Mouse (Mus musculus): ENCODE results near the gene Urgcp. TPM values are rescaled to one million over a fixed set of nuclear protein-coding genes. Genes with fewer than 3 reads are reported as not detected.
A peak's percentile ranks its signal among the peaks of the same experiment; 100 is the strongest.

Gene Urgcp
- polyA plus RNA-seq, 1 experiment from 2014 or later = 35.6 TPM

- H3K9ac ChIP-seq (ENCODE audit: low read depth, low read length) = peak overlapping the region; percentile 45
Observed at GRCm38 (mm10) chr11:5705972-5706371, 56.2 kb downstream of the Urgcp start.

GRCm38 (mm10) chr11:5703341-5703740 is 58.8 kb downstream of the Urgcp start:
- Histone ChIP-seq H3K9ac (ENCODE audit: low read depth, low read length) (no peak overlapping the region), H3K27ac (ENCODE audit: low read depth, low read length) (no peak overlapping the region), H3K27me3 (replicated peaks; ENCODE audit: control insufficient read depth, insufficient read depth, low read length) (no peaks in the 10 kb centered on the region), H3K9me3 (ENCODE audit: control insufficient read depth, low read length) (no peaks in the 10 kb centered on the region), H3K36me3 (ENCODE audit: control insufficient read depth, insufficient read depth, low read length) (peaks cover 6% of the 10 kb centered on the region; the same call in 1 of the 2 replicates), H3K4me1 (ENCODE audit: control insufficient read depth, insufficient read depth, low read depth, low read length) (peaks cover 14% of the 10 kb centered on the region), H3K4me3 (ENCODE audit: low read length) (no peak overlapping the region), H3K4me2 (ENCODE audit: low read length) (no peak overlapping the region)
- 100% methylated on average over 1 of the region's 1 CpGs for WGBS
- no peak for ATAC-seq

More at GRCm38 (mm10) chr11:5705972-5706371, 56.2 kb downstream of the Urgcp start:
- no peak for ATAC-seq
- Histone ChIP-seq H3K9me3 (ENCODE audit: control insufficient read depth, low read length) (no peaks in the 10 kb centered on the region), H3K4me2 (ENCODE audit: low read length) (peak overlapping the region; percentile 75), H3K27me3 (replicated peaks; ENCODE audit: control insufficient read depth, insufficient read depth, low read length) (no peaks in the 10 kb centered on the region), H3K4me3 (ENCODE audit: low read length) (peak overlapping the region; percentile 98), H3K27ac (ENCODE audit: low read depth, low read length) (no peak overlapping the region), H3K4me1 (ENCODE audit: control insufficient read depth, insufficient read depth, low read depth, low read length) (peaks cover 14% of the 10 kb centered on the region), H3K36me3 (ENCODE audit: control insufficient read depth, insufficient read depth, low read length) (peaks cover 6% of the 10 kb centered on the region; the same call in 1 of the 2 replicates)
- WGBS = 94% methylated on average over 9 of the region's 9 CpGs

- Histone ChIP-seq H3K27ac (ENCODE audit: low read depth, low read length) (no peak overlapping the region), H3K4me3 (ENCODE audit: low read length) (no peak overlapping the region), H3K4me1 (ENCODE audit: control insufficient read depth, insufficient read depth, low read depth, low read length) (peaks cover 14% of the 10 kb centered on the region), H3K9ac (ENCODE audit: low read depth, low read length) (no peak overlapping the region), H3K9me3 (ENCODE audit: control insufficient read depth, low read length) (no peaks in the 10 kb centered on the region), H3K36me3 (ENCODE audit: control insufficient read depth, insufficient read depth, low read length) (peaks cover 6% of the 10 kb centered on the region; the same call in 1 of the 2 replicates), H3K27me3 (replicated peaks; ENCODE audit: control insufficient read depth, insufficient read depth, low read length) (no peaks in the 10 kb centered on the region), H3K4me2 (ENCODE audit: low read length) (no peak overlapping the region)
- 86% methylated on average over 6 of the region's 6 CpGs for WGBS
- ATAC-seq = no peak
Observed at GRCm38 (mm10) chr11:5702957-5703332, 59.2 kb downstream of the Urgcp start.

- Histone ChIP-seq H3K9me3 (ENCODE audit: control insufficient read depth, low read length) (no peaks in the 10 kb centered on the region), H3K27me3 (replicated peaks; ENCODE audit: control insufficient read depth, insufficient read depth, low read length) (no peaks in the 10 kb centered on the region), H3K9ac (ENCODE audit: low read depth, low read length) (no peak overlapping the region), H3K4me3 (ENCODE audit: low read length) (no peak overlapping the region), H3K27ac (ENCODE audit: low read depth, low read length) (no peak overlapping the region), H3K36me3 (ENCODE audit: control insufficient read depth, insufficient read depth, low read length) (peaks cover 6% of the 10 kb centered on the region; the same call in 1 of the 2 replicates), H3K4me2 (ENCODE audit: low read length) (no peak overlapping the region), H3K4me1 (ENCODE audit: control insufficient read depth, insufficient read depth, low read depth, low read length) (peaks cover 14% of the 10 kb centered on the region)
- 86% methylated on average over 5 of the region's 5 CpGs for WGBS
- ATAC-seq = no peak
Observed at GRCm38 (mm10) chr11:5702271-5702956, 59.8 kb downstream of the Urgcp start.

GRCm38 (mm10) chr11:5701821-5702220 is 60.4 kb downstream of the Urgcp start:
- H3K27me3 ChIP-seq (replicated peaks; ENCODE audit: control insufficient read depth, insufficient read depth, low read length) = no peaks in the 10 kb centered on the region
- H3K9me3 ChIP-seq (ENCODE audit: control insufficient read depth, low read length) = no peaks in the 10 kb centered on the region
- peaks cover 6% of the 10 kb centered on the region; the same call in 1 of the 2 replicates for H3K36me3 ChIP-seq (ENCODE audit: control insufficient read depth, insufficient read depth, low read length)
- WGBS = 95% methylated on average over 1 of the region's 1 CpGs
- no peak overlapping the region for H3K9ac ChIP-seq (ENCODE audit: low read depth, low read length)
- H3K27ac ChIP-seq (ENCODE audit: low read depth, low read length) = no peak overlapping the region
- peaks cover 14% of the 10 kb centered on the region for H3K4me1 ChIP-seq (ENCODE audit: control insufficient read depth, insufficient read depth, low read depth, low read length)
- no peak overlapping the region for H3K4me2 ChIP-seq (ENCODE audit: low read length)
- ATAC-seq = no peak
- H3K4me3 ChIP-seq (ENCODE audit: low read length) = no peak overlapping the region

GRCm38 (mm10) chr11:5701300-5701699 is 60.9 kb downstream of the Urgcp start:
- H3K27ac ChIP-seq (ENCODE audit: low read depth, low read length) = no peak overlapping the region
- no peak overlapping the region for H3K4me3 ChIP-seq (ENCODE audit: low read length)
- no peaks in the 10 kb centered on the region for H3K27me3 ChIP-seq (replicated peaks; ENCODE audit: control insufficient read depth, insufficient read depth, low read length)
- H3K9me3 ChIP-seq (ENCODE audit: control insufficient read depth, low read length) = no peaks in the 10 kb centered on the region
- H3K4me1 ChIP-seq (ENCODE audit: control insufficient read depth, insufficient read depth, low read depth, low read length) = peaks cover 8% of the 10 kb centered on the region
- H3K4me2 ChIP-seq (ENCODE audit: low read length) = no peak overlapping the region
- ATAC-seq = no peak
- peaks cover 6% of the 10 kb centered on the region; the same call in 1 of the 2 replicates for H3K36me3 ChIP-seq (ENCODE audit: control insufficient read depth, insufficient read depth, low read length)
- no peak overlapping the region for H3K9ac ChIP-seq (ENCODE audit: low read depth, low read length)
- 78% methylated on average over 2 of the region's 2 CpGs for WGBS

- Histone ChIP-seq H3K9ac (ENCODE audit: low read depth, low read length) (no peak overlapping the region), H3K27me3 (replicated peaks; ENCODE audit: control insufficient read depth, insufficient read depth, low read length) (no peaks in the 10 kb centered on the region), H3K9me3 (ENCODE audit: control insufficient read depth, low read length) (no peaks in the 10 kb centered on the region), H3K4me3 (ENCODE audit: low read length) (no peak overlapping the region), H3K36me3 (ENCODE audit: control insufficient read depth, insufficient read depth, low read length) (peaks cover 6% of the 10 kb centered on the region; the same call in 1 of the 2 replicates), H3K4me2 (ENCODE audit: low read length) (no peak overlapping the region), H3K27ac (ENCODE audit: low read depth, low read length) (no peak overlapping the region), H3K4me1 (ENCODE audit: control insufficient read depth, insufficient read depth, low read depth, low read length) (peaks cover 3% of the 10 kb centered on the region)
- 83% methylated on average over 7 of the region's 7 CpGs for WGBS
- no peak for ATAC-seq
Observed at GRCm38 (mm10) chr11:5700808-5701207, 61.4 kb downstream of the Urgcp start.

- no peak overlapping the region for H3K27ac ChIP-seq (ENCODE audit: low read depth, low read length)
- WGBS = 34% methylated on average over 7 of the region's 7 CpGs
- H3K4me1 ChIP-seq (ENCODE audit: control insufficient read depth, insufficient read depth, low read depth, low read length) = no peaks in the 10 kb centered on the region
- peak; percentile 63; the same call in 1 of the 2 replicates for ATAC-seq
- no peaks in the 10 kb centered on the region for H3K27me3 ChIP-seq (replicated peaks; ENCODE audit: control insufficient read depth, insufficient read depth, low read length)
- H3K4me3 ChIP-seq (ENCODE audit: low read length) = no peak overlapping the region
- H3K4me2 ChIP-seq (ENCODE audit: low read length) = no peak overlapping the region
- H3K36me3 ChIP-seq (ENCODE audit: control insufficient read depth, insufficient read depth, low read length) = no peaks in the 10 kb centered on the region
- no peaks in the 10 kb centered on the region for H3K9me3 ChIP-seq (ENCODE audit: control insufficient read depth, low read length)
- H3K9ac ChIP-seq (ENCODE audit: low read depth, low read length) = no peak overlapping the region
Observed at GRCm38 (mm10) chr11:5691775-5692174, 70.4 kb downstream of the Urgcp start.

GRCm38 (mm10) chr11:5684283-5684682 is 77.9 kb downstream of the Urgcp start:
- H3K9ac ChIP-seq (ENCODE audit: low read depth, low read length) = no peak overlapping the region
- 34% methylated on average over 7 of the region's 7 CpGs for WGBS
- H3K4me3 ChIP-seq (ENCODE audit: low read length) = no peak overlapping the region
- no peak for ATAC-seq
- H3K36me3 ChIP-seq (ENCODE audit: control insufficient read depth, insufficient read depth, low read length) = no peaks in the 10 kb centered on the region
- no peaks in the 10 kb centered on the region for H3K27me3 ChIP-seq (replicated peaks; ENCODE audit: control insufficient read depth, insufficient read depth, low read length)
- H3K27ac ChIP-seq (ENCODE audit: low read depth, low read length) = no peak overlapping the region
- H3K4me1 ChIP-seq (ENCODE audit: control insufficient read depth, insufficient read depth, low read depth, low read length) = no peaks in the 10 kb centered on the region
- H3K4me2 ChIP-seq (ENCODE audit: low read length) = no peak overlapping the region
- H3K9me3 ChIP-seq (ENCODE audit: control insufficient read depth, low read length) = no peaks in the 10 kb centered on the region

Measured in hindbrain, embryonic 16.5 days (tissue).